Mouse (Mus musculus) small intestine, adult 2 months (tissue): ENCODE measurements around the gene Igfbp2.

Experiments
- CTCF ChIP-seq: fragments of 200-500 bp; IDR thresholded peaks from 2 replicates; pipeline ENCODE4 v1.5.1; 2012; ENCODE audit warnings: low read depth, mild to moderate bottlenecking, control low read depth, inconsistent platforms, low read length, moderate library complexity, mixed read lengths; ENCODE audit not compliant: insufficient replicate concordance, insufficient read length; ENCODE audit errors: extremely low read depth
- POLR2A ChIP-seq: fragments of 200-500 bp; IDR thresholded peaks from 2 replicates; pipeline ENCODE4 v1.6.1; 2012; ENCODE audit warnings: low read depth, mild to moderate bottlenecking, control low read depth, inconsistent platforms, low read length, moderate library complexity

DNA sequence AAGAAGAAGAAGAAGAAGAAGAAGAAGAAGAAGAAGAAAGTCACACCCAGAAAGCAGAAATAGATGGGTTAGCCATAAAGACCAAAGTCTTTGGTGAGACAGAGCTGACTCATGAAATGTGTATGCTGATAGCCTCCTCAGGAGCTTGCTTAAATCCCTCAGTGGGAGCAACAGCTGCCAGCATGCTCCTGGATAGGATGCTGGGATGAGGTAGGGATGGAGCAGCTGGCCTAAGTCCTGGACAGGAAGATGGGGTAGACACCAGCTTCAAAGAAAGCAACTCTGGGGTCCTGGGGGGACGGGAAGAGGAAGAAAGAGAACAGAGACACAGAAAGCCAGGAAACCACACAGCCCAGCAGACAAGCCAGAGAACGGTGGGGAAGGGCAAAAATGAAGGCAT, 41.0 kb upstream of the Igfbp2 start:
- no peak for TF ChIP-seq CTCF
- no peak for TF ChIP-seq POLR2A
